Mouse (Mus musculus) myocyte (in vitro differentiated cells): Measurements from ENCODE around the gene Helz.

ENCODE experiments used
- CEBPB ChIP-seq: IDR thresholded peaks from 2 replicates; pipeline ENCODE4 v1.6.1; 2011; ENCODE audit warnings: mild to moderate bottlenecking, moderate library complexity; ENCODE audit not compliant: poor library complexity, insufficient read depth, severe bottlenecking
- E2F4 ChIP-seq: IDR thresholded peaks from one replicate; pipeline ENCODE4 v1.6.1; 2011; ENCODE audit warnings: mild to moderate bottlenecking, control low read depth, moderate library complexity; ENCODE audit not compliant: insufficient read depth
- MAX ChIP-seq: IDR thresholded peaks from one replicate; pipeline ENCODE4 v1.6.1; 2011; ENCODE audit warnings: low read depth, mild to moderate bottlenecking, control low read depth
- POLR2A ChIP-seq: IDR thresholded peaks from one replicate; pipeline ENCODE4 v1.6.1; 2011; ENCODE audit warnings: low read depth, mild to moderate bottlenecking, control low read depth, moderate library complexity; ENCODE audit not compliant: insufficient read length
- TCF12 ChIP-seq: IDR thresholded peaks from one replicate; pipeline ENCODE4 v1.6.1; 2011; ENCODE audit warnings: mild to moderate bottlenecking, control low read depth; ENCODE audit not compliant: poor library complexity, insufficient read depth, severe bottlenecking

DNA sequence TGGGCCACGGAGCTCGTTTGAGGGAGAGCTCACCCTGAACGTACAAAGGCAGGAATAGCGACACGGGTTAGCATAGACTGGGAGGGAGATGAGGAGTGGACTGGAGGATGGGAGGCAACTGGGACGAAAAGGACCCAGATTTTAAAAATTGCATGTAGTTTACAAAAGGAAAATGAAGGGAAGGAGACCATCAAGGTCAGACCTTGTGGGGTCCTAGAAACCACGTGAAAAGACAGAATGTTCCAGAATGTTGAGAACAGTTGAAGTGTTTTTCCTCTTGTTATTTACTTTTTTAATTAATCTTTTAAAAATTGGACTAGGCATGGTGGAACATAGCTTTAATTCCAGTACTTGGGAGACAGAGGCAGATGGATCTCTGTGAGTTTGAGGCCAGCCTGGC lies 173.3 kb downstream of the Helz start:
- TF ChIP-seq POLR2A, result no peak
- no peak for TF ChIP-seq TCF12
- no peak for TF ChIP-seq MAX
- no peak for TF ChIP-seq E2F4
- TF ChIP-seq CEBPB, result no peak
